Mouse (Mus musculus) kidney, embryonic 16.5 days (tissue): ENCODE data around the gene Zdhhc18. TPM values are rescaled to one million over a fixed set of nuclear protein-coding genes. Genes with fewer than 3 reads are reported as not detected.
A peak's percentile ranks its signal among the peaks of the same experiment; 100 is the strongest.

Experiments used
- ATAC-seq: fragments of 200-750 bp; cut with Nextera tagmentation; 2 replicates; pipeline ENCODE4 v1.8.0; 2017; ENCODE audit warnings: moderate TSS enrichment; ENCODE audit not compliant: low FRiP score, low TSS enrichment
- H3K27ac ChIP-seq: fragments of 300-500 bp; sonication (generic); 2 replicates; pipeline ENCODE4 v1.5.1; 2014; ENCODE audit warnings: low read length
- H3K27me3 ChIP-seq: fragments of 300-500 bp; sonication (generic); 2 replicates; pipeline ENCODE4 v1.6.1; 2014; ENCODE audit warnings: low read length, control low read depth, mixed read lengths; ENCODE audit not compliant: insufficient read depth
- H3K36me3 ChIP-seq: fragments of 300-500 bp; sonication (generic); 2 replicates; pipeline ENCODE4 v1.6.1; 2014; ENCODE audit warnings: low read length, control low read depth, mixed read lengths; ENCODE audit not compliant: insufficient read depth
- H3K4me1 ChIP-seq: fragments of 300-500 bp; sonication (generic); 2 replicates; pipeline ENCODE4 v1.6.1; 2014; ENCODE audit warnings: low read length, control low read depth, mixed read lengths; ENCODE audit not compliant: insufficient read depth
- H3K4me2 ChIP-seq: fragments of 300-500 bp; sonication (generic); replicated peaks from 2 replicates; pipeline ENCODE4 v1.6.1; 2014; ENCODE audit warnings: low read depth, low read length
- H3K4me3 ChIP-seq: fragments of 300-500 bp; sonication (generic); 2 replicates; pipeline ENCODE4 v1.5.1; 2014; ENCODE audit warnings: mild to moderate bottlenecking, low read length
- H3K9ac ChIP-seq: fragments of 300-500 bp; sonication (generic); replicated peaks from 2 replicates; pipeline ENCODE4 v1.6.1; 2014; ENCODE audit warnings: low read length
- H3K9me3 ChIP-seq: fragments of 300-500 bp; sonication (generic); 2 replicates; pipeline ENCODE4 v1.6.1; 2016; ENCODE audit warnings: low read length, control low read depth
- WGBS: fragments of 180-500 bp; shearing (Covaris S2); extraction: QIAGEN DNeasy Blood & Tissue Kit; methylation state at CpG from one replicate; pipeline ENCODE4 v1.1.7; 2014; 5-methylcytosine and 5-hydroxymethylcytosine counted together
- polyA plus RNA-seq: library from polyadenylated mRNA; unstranded; fragments of >200 nt; fragmentation: Nextera tagmentation; extraction: Ambion mirVana; gene quantifications from 2 replicates; pipeline ENCODE4 v1.2.1, GENCODE M21; 2015

Gene Zdhhc18
- polyA plus RNA-seq, 1 experiment from 2014 or later = 4.4 TPM

DNA sequence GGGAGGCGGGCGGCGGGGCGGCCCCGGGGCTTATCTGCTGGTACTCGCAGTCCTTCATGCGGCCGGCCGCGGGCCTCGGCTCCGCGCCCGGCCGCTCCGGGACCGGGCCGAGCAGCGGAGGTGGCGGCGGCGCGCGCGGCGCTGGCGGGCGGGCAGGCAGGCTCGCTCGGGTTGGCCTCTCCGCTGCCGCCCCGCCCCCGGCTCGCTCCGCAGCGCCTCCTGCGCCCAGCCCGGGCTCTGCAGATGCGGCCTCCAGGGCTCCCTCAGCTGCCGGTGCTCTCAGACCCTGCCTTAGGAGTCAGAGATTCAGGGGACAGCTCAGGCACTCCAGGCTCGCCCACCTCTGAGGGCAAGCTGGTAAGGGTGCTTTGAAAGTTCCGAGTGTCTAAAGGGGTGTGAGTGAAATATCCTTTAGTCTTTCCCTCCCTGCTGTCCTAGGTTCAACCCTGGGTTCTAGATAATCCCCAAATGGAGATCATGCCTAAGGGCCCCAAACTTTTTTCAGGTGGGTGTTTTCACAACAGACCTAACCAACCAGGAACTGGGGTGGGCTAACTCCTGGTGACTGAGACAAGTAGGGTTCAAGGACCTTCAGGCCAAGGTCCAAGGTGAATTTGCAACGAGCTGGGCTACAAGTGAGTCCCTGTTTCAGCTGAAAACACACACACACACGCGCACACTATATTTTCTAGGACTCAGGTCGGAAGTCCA is 16.5 kb downstream of the Zdhhc18 start:
- Histone ChIP-seq H3K4me2 (peak overlapping the region; percentile 78), H3K4me3 (peak overlapping the region; percentile 83), H3K9me3 (no peaks in the 10 kb centered on the region), H3K36me3 (no peaks in the 10 kb centered on the region), H3K27ac (peak overlapping the region; percentile 79), H3K9ac (peak overlapping the region; percentile 96), H3K4me1 (peaks cover 21% of the 10 kb centered on the region), H3K27me3 (no peaks in the 10 kb centered on the region)
- 12% methylated on average over 24 of the region's 47 CpGs for WGBS
- peak; percentile 86 for ATAC-seq

DNA sequence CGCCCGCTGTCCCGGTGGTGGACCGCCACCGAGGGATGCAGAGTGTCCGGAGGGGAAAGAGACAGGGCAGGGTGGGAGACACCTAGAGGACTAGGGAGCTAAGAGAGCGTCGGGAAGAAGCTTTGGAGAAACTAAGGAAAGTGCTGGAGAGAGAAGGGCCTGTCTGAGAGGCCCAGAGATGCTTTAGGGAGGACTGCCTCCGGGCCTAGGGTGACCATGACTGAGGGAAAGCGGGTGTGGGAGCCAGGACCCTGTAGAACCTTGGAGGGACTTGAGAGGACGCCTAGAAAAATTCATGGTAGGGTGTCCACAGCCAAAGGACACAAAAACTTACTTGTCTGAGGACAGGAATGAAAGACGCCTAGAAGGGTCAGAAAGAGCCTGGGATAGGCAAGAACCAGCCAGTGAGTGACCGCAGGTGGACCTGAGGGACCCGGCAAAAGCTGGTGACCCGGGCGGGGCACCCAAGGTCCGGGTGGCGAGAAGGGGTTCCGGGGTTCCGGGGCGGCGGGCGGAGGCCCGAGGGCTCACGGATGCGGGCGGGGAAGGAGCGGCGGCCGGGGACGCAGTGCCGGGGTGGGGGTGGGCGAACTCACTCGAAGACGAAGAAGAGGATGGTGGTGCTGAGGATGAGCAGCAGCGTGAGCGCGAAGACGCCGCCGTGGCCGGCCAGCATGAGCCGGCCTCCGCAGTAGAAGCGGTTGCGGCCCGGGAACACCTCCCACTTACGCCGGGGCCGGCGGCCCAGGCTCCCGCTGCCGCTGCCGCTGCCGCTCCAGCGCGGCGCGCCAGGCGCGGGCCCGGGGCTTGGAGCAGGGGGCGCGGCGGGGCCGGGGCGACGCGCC is 17.2 kb downstream of the Zdhhc18 start:
- H3K9ac ChIP-seq = peak overlapping the region; percentile 96
- H3K36me3 ChIP-seq = no peaks in the 10 kb centered on the region
- ATAC-seq = peak; percentile 35
- under 1% methylated on average over 51 of the region's 69 CpGs for WGBS
- H3K4me1 ChIP-seq = peaks cover 21% of the 10 kb centered on the region
- H3K4me2 ChIP-seq = peak overlapping the region; percentile 78
- H3K27ac ChIP-seq = peak overlapping the region; percentile 79
- no peaks in the 10 kb centered on the region for H3K9me3 ChIP-seq
- peak overlapping the region; percentile 83 for H3K4me3 ChIP-seq
- no peaks in the 10 kb centered on the region for H3K27me3 ChIP-seq

DNA sequence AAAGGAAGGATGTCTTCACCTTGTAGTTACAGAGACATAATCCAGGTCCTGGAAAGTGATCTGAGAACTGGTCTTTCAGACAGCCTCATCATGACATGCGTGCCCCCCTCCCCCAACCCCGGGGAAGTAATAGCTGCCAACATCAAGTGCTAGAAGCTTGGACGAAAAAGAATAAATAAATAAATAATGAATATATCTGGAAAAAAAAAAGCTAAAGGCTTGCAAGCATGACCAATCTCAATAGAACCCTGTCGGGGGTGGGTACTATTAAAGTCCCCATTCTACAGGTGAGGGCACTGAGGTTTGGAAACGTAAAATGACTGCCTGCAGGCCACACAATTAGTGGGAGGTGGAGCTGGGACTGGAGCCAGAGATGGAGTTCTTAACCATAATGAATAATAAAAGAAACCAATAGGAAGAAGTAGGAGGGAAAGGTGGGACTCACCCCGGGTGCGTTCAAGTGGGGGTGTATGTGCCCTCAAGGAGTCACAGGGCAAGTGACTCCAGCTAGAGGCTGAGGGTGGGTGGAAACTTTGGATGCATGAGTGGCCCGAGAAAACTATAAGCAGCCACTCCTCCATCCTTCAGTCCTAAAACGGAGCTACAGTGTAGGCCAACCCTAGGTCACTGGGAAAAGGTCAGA is 18.1 kb downstream of the Zdhhc18 start:
- Histone ChIP-seq H3K4me1 (peaks cover 24% of the 10 kb centered on the region), H3K4me2 (peak overlapping the region; percentile 78), H3K36me3 (peaks cover 2% of the 10 kb centered on the region; the same call in 1 of the 2 replicates), H3K9me3 (no peaks in the 10 kb centered on the region), H3K27me3 (no peaks in the 10 kb centered on the region), H3K9ac (peak overlapping the region; percentile 96), H3K27ac (peak overlapping the region; percentile 79), H3K4me3 (peak overlapping the region; percentile 83)
- 25% methylated on average over 9 of the region's 9 CpGs for WGBS
- no peak for ATAC-seq

DNA sequence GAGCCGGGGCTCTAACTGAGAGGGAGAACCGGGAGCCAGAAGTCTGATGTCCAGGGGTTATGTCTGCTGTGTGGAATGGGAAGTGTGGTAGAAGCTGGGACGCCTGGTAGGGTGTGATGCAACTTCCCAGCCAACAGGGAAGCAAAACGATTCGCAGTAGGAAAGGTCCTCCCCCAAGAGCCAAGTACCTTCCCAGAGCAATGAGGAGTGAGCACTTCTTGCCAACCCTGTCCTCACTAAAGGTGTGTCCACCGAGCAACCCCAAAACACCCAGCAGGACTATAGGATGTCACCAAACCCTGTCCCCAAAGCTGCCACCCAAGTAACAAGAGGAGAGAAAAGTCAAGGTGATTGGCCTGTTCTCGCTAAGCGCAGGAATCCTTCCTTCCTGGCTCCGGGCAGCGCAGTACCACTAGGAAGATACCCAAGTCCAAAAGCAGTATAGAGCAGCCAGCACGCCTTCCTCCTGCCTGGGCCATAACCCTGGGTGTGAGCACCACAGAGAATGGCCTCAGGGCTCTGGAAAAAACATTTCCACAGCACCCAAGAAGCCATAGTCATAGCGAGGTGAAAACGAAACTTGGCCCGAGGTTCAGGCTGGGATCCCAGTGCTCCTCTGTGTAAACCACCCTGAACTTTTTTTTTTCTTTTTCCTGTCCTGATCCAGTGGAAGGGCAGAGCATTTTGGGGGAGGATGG is 18.7 kb downstream of the Zdhhc18 start:
- Histone ChIP-seq H3K4me3 (peak overlapping the region; percentile 6; the same call in 1 of the 2 replicates), H3K27me3 (no peaks in the 10 kb centered on the region), H3K36me3 (peaks cover 7% of the 10 kb centered on the region; the same call in 1 of the 2 replicates), H3K4me1 (peaks cover 30% of the 10 kb centered on the region), H3K9me3 (no peaks in the 10 kb centered on the region), H3K9ac (peak overlapping the region; percentile 96), H3K27ac (no peak overlapping the region), H3K4me2 (peak overlapping the region; percentile 78)
- WGBS = 70% methylated on average over 14 of the region's 14 CpGs
- no peak for ATAC-seq

DNA sequence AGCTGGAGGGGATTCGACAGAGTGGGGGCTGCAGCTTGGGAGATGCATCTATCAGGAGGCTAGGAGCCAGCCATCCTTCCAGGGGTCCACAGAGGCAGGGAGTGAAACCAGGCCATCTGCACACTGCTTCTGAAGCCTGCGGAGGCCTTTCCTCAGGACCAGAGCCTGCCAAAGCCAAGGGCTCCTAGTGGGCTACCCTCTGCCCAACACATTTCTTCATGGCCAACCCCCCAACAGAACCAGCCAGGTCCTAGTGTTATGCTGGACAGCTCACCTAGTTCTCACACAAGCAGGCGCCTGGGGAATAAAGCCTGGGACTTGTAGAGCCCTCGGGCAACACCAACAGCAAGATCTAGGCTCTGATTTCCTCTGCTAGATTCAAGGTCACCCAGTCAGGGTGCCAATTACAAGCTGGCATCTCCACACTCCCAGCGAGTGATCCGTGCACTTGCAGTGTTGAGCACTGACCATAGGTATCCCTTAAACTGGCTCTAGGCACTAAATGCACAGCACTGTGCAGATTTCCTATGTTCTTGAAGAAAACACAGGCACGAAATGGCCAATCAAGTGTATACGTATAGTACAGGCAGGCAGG is 19.5 kb downstream of the Zdhhc18 start:
- Histone ChIP-seq H3K4me3 (no peak overlapping the region), H3K4me2 (no peak overlapping the region), H3K27me3 (no peaks in the 10 kb centered on the region), H3K36me3 (peaks cover 9% of the 10 kb centered on the region; the same call in 1 of the 2 replicates), H3K9ac (no peak overlapping the region), H3K4me1 (peaks cover 38% of the 10 kb centered on the region), H3K27ac (no peak overlapping the region), H3K9me3 (no peaks in the 10 kb centered on the region)
- 83% methylated on average over 8 of the region's 8 CpGs for WGBS
- ATAC-seq = no peak

DNA sequence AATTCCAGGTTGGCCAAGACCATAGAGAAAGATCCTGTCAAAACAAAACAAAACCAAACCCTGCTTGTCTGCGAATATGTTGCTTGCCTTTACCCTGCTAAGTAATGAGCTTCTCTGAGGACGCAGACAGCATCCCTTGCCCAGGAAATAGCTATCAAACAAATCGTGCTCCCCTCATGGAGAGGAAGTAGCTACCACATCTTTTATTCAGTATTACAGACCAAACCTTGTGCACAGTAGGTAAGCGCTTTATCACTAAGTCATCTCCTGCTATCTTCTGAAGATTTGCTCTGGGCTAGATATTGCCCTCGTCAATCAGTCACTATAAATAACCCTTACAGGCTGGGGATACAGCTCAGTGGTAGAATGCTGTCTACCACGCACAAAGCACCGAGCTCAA is 20.8 kb downstream of the Zdhhc18 start:
- WGBS = 86% methylated on average over 7 of the region's 7 CpGs
- peaks cover 19% of the 10 kb centered on the region for H3K36me3 ChIP-seq
- no peak overlapping the region for H3K4me3 ChIP-seq
- H3K4me1 ChIP-seq = peaks cover 41% of the 10 kb centered on the region
- no peaks in the 10 kb centered on the region for H3K27me3 ChIP-seq
- ATAC-seq = no peak
- no peak overlapping the region for H3K4me2 ChIP-seq
- H3K9ac ChIP-seq = no peak overlapping the region
- H3K27ac ChIP-seq = no peak overlapping the region
- H3K9me3 ChIP-seq = no peaks in the 10 kb centered on the region

DNA sequence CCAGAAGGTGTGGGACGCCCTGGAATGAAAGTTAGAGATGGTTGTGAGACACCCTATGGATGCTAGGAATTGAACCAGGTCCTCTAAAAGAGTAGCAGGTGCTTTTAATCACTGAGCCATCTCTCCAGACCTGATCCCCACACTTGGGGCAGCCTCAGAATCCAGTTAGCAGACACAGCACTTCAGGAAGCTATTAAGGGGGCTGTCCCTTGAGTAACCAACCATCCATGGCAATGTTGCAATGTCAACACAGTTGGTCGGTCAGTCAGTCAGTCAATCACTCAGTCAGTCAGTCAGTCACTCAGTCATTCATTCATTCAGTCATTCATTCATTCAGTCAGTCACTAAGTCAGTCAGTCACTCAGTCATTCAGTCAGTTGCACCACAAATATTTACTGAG is 21.4 kb downstream of the Zdhhc18 start:
- H3K4me2 ChIP-seq = no peak overlapping the region
- 60% methylated on average over 2 of the region's 2 CpGs for WGBS
- no peak overlapping the region for H3K4me3 ChIP-seq
- no peaks in the 10 kb centered on the region for H3K9me3 ChIP-seq
- H3K27ac ChIP-seq = no peak overlapping the region
- H3K36me3 ChIP-seq = peaks cover 19% of the 10 kb centered on the region
- H3K9ac ChIP-seq = no peak overlapping the region
- H3K27me3 ChIP-seq = no peaks in the 10 kb centered on the region
- ATAC-seq = no peak
- peaks cover 41% of the 10 kb centered on the region for H3K4me1 ChIP-seq

DNA sequence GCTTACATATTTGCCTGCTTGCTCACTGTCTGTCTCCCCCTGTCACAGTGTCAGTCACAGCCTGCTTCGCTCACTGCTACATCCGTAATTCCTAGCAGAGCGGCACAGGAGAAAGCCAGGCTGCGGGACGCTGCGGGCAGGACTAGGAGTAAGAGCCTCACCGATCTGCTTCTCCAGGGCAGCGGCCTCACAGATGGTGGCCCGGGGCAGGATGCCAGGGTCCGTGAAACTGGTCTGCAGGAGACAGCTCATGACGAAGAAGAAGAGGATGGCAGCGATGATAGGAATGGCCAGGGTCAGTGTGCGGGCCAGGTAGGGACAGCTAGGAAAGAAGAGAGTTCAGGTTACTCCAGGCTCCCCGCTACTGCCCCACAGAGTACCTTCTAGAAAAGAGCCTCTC is 22.9 kb downstream of the Zdhhc18 start:
- ATAC-seq = no peak
- no peaks in the 10 kb centered on the region for H3K9me3 ChIP-seq
- 91% methylated on average over 14 of the region's 14 CpGs for whole genome bisulfite sequencing
- H3K4me3 ChIP-seq = no peak overlapping the region
- peak overlapping the region; percentile 91; the same call in 1 of the 2 replicates for H3K27ac ChIP-seq
- H3K9ac ChIP-seq = no peak overlapping the region
- H3K36me3 ChIP-seq = peaks cover 19% of the 10 kb centered on the region
- no peaks in the 10 kb centered on the region for H3K27me3 ChIP-seq
- H3K4me1 ChIP-seq = peaks cover 39% of the 10 kb centered on the region
- H3K4me2 ChIP-seq = no peak overlapping the region

DNA sequence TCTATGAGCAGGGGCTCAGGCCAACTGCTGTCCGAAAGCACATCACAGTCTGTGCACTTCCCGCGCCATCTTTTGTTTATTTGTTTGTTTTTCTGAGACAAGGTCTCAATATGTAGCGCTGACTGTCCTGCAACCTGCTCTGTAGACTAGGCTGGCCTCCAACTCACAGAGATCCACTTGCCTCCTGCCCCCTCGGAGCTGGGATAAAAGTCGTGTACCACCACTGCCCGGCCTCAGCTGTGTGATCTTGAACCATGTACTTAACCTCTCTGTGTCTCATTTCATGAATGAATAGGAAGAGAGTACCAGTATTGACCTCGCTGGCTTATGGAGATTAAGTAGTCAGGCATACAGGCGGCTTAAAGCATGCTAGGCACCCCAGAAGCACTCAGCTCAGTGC is 23.3 kb downstream of the Zdhhc18 start:
- peak overlapping the region; percentile 91; the same call in 1 of the 2 replicates for H3K27ac ChIP-seq
- ATAC-seq = no peak
- no peak overlapping the region for H3K4me2 ChIP-seq
- 69% methylated on average over 9 of the region's 9 CpGs for WGBS
- H3K27me3 ChIP-seq = no peaks in the 10 kb centered on the region
- H3K36me3 ChIP-seq = peaks cover 19% of the 10 kb centered on the region
- no peaks in the 10 kb centered on the region for H3K9me3 ChIP-seq
- no peak overlapping the region for H3K4me3 ChIP-seq
- H3K9ac ChIP-seq = no peak overlapping the region
- H3K4me1 ChIP-seq = peaks cover 35% of the 10 kb centered on the region
